Mouse (Mus musculus) mature B cell (primary cell): ENCODE measurements at regions not wholly inside any gene's neighbourhood (a gene's known extent, or its start where the extent isn't known, plus 50 kb on each side); places are given as distances from the start of the nearest gene placed in this dataset.
"Not testable (repeated sequence)": the region's sequence is repeated elsewhere in the genome, so short reads cannot be mapped to it uniquely, and the experiment has no call there.

Experiments
- in situ Hi-C: fragments of 300-500 bp; cut with MboI; formaldehyde crosslinking; loops from 2 replicates; pipeline ENCODE4 v1.14.3; 2019

DNA sequence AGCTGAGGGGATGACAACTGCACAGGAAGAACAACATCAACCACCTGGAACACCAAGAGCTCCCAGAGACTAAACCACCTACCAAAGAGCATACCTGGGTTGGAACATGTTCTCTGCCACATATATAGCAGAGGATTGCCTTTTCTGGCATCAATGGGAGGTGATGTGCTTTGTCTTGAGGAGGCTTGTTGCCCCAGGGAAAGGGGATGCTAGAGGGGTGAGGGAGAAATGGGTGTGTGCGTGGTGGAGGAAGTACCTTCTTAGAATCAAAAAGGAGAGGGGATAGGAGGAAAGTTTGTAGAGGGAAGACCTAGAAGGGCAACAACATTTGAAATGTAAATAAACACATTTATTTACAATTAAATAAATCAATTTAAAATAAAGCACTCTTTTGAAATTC, 358.5 kb upstream of the Pfkp start:
- in situ Hi-C loops: no loop called here

DNA sequence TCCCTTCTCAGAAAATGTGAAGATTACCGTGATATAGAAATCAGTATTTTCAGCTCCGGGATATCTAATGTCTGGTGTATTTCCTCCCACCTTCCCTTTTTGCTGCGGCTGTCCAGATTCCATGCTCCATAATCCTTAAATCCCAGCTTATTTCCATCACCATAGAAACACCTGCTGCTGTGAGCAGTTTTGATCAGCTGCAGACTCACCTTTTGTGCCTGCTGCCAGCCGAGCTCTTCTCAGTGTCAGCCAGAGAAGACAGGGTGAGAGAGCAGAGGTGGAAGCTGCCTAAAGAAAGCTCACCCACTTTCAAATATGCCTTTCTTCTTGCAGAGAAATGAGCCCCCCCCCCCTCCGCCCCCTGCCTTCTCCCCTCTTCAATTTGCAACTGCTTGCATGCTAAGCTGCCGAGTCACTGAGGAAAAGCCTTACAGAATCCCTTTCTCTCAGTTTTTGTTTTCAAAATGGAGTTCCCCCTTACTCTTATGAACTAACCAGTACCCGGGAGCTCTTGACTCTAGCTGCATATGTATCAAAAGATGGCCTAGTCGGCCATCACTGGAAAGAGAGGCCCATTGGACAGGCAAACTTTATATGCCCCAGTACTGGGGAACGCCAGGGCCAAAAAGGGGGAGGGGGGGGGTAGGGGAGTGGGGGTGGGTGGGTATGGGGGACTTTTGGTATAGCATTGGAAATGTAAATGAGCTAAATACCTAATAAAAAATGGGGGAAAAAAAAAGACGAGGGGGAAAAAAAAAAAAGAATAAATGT, 350.1 kb upstream of the Pfkp start:
- in situ Hi-C loops: not testable (repeated sequence)

DNA sequence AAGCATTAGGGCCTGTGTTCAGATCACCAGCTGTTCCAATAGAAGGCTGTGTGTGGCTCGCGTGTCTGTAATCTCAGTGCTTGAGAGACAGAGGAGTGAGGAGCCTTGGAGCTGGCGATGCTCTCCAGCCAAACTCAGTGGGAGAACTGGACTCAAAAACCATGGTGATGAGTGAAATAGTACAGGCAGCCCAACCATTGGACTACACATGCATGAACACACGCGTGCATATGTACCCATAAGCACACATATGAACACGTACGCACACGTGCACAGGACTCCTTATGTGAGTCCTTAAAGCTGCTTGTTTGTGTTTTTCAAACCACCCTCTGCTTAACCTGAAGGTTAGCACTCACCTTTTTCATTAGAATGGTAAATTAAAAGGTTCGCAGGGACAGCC, 349.5 kb upstream of the Pfkp start:
- in situ Hi-C loops: no loop called here

DNA sequence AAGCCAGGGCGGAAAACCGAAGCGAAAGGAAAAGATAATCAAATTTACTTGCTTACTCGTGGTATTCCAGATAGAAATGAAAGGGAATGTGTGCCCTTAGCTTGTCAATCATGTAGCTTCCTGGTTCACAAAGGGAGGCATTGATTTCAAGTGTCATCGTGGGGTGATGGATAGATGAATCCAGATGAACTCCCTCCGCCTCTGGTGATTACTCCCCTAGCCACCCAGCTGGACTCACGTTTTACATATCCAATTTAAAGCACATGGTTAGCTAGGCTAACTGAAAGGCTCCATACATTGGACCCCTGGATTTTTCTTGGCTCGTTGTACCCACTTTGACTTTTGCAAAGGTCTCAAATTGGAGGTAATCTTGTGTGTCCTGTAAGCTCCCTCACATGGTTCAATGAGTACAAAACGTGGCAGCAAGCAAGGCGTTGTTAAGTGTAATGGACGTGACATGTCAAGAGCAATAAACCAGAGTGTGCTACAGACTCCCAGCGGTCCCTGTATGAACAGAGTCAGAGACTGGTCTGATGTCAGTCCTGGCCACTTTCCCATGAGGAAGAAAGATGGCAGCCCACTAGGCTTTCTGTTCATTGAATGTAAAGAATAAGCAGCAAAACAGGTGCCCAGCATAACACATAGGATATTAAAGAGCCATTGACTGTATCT, 343.9 kb upstream of the Pfkp start:
- in situ Hi-C loops: no loop called here

DNA sequence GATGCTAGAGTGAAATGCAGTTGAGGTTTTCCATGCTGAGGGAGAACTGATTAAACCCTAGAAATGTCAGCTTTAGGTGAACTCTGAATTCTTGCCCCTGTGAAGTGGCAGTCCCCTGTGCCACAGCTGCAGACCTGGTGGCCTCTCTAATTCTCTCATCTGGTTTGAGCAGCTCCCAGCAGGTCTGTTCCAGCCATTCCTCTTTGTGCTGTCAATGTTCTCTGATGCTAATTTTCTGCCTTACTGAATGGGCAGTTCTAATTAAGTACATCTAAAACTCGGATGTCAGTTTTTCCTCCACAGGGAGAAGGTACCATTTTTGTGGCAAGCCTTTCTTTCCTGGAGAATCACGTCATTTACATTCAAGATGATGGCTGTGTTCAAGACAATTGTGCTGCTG, 343.1 kb upstream of the Pfkp start:
- in situ Hi-C loops: no loop called here

DNA sequence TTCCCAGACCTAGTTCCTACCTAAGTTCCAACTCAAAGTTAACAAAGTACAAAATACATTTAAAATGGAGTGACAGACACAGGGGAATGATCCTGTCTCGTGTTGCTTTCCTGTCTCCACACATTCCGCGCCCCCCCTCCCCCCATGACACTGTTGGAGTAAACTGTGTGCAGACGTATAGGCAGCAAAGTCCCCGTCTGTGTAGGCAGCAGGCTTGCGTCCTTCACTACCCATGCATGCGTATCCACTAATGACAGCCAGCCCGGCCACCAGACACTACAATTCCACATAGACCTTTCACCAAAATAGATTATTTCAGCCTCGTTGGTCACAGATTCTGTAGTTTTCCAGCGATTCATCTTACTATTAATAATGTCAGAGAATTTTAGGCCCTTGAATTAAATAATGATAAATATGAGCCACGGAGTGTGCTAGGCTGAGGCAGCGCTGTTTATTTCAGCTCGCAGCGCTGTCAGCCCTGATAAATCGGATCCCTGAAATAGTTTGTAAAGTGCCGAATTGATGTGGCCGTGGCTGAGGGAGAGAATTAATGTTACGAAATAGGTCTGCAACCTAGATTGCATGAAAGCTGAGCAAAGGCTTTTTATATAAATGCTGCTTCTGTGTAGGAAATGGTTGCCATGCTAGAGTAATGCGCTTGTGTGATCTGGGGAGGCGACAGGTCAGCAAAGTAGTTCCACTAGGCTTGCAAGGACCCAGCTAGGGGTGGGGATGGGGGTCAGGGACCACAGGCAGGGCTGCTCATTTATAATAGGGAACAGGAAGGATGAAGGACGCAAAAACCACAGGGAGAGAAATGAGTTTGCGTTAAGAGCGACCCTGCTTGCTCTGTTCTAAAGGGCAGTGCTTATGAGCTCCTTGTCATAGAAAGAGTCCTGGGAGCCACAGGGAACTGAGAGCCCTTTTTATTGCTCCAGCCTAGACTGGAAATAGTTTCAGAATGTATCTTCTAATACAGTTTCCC, 336.7 kb upstream of the Pfkp start:
- in situ Hi-C loops: no loop called here

DNA sequence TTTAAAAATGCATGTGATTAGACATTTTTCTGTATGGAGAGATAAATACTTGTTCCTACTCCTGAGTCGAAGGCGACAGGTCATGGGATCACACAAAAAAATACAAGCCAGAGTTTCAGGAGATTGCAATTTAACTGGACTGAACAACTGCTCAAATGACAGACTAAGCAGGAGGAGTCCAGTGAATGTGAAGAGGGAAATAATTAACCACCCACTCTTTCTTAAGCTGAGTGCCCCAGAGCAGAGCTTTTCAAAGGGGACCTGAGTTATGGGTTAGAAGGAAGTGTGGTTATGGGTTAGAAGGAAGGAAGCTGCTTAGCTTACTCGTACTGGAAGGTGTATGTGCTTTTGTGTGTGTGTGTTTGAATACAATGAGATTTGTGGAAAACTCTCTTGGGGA, 307.1 kb upstream of the Pfkp start:
- in situ Hi-C loops: no loop called here

DNA sequence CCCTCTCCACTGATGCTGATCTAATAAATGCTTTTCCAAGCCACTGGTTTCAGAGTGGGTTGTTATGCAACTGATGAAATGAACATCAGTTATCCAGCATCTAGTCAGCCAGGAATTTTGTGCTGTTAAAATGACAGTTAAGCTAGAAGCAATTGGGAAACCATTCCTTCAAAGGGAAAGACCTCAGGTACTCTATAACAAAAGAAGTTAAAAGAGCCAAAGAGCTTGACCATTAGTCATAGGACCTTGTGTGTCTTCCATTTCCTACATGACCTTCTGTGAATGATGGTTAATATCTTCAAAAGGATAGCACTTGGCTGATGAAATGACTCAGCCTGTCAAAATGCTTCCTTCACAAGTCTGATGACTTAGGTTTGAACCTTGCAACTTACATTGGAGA, 275.6 kb upstream of the Pfkp start:
- in situ Hi-C loops: no loop called here

DNA sequence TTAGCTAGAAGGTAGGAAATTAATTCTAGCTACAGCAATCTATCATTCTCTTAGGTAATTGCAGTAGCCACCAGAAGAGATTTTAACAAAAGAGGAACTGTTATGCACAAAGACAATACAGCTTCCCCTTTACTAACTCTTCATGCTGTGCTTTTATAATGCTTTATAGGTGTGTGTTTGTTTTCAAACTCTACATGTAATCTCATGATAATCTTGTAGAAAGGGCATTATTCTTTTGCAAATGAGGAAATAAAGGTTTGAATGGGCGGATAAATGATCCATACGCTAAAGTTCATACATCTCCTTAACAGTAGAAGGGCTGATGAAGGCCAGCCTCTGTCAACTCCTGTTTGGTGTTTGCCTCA, 273.8 kb upstream of the Pfkp start:
- in situ Hi-C loops: no loop called here

DNA sequence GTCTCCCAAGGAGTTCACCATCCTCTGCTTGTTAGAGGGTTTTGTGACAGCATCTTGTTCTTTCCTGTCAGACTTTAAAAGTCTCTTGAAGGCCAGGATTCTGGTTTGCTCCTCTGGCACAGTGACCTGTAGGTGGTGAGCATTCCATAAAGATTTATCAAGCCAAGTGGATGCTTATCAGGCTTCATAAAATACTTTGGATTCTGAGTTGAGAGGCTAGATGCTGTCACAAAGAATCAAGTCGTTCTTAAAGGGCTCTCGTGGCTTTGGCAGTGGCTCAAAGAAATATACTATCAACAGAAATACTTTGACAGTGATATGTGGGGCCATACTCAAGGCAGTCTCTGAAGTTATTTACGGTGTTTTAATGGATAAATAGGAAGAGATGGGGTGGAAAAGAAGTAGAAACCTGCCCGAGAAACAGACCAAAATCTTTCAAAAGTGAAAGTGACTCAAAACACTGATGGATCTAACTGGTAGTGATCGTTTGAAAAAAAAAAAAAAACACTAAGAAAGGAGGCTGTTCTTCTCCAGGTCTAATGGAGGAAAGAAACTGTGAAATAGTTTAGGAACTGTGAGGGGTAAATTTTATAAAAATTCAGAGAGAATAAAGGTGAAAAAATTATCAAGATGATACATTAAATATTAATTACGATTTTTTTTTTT, 273.2 kb upstream of the Pfkp start:
- in situ Hi-C loops: no loop called here

DNA sequence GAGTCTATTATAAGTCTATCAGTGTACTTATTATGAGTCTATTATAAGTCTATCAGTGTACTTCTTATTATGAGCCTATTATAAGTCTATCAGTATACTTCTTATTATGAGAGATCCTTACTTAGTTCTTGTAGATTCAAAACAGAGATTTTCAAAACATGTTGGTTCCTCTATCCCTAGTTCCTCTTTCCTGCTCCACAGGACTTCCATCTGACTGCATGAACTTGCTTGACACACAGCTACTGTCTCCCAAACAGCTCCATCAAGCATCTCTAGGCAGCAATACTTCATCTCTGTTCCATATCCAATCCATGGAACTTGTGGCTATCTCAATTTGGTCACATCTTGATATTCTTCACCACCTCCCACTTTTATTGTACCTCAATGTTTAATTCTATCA, 257.4 kb upstream of the Pfkp start:
- in situ Hi-C loops: no loop called here

DNA sequence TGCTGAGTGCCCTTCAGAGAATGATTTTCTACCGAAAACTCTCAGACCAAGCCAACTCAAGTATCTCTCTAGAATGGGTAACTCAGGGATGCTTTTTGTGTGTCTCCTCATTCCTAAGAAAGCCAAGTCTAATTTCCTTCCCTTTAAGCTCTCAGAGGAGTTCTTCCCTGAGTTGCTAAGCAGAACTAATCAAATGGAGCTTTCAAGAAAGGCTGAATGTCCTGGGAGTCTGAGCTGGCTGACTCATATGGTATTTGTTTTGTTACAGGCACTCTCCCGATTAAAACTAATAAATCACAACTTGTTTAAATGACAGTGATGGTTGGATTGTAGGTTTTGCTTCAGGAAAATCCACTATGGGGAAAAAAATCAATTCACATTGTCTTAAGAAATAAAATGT, 253.1 kb upstream of the Pfkp start:
- in situ Hi-C loops: no loop called here

DNA sequence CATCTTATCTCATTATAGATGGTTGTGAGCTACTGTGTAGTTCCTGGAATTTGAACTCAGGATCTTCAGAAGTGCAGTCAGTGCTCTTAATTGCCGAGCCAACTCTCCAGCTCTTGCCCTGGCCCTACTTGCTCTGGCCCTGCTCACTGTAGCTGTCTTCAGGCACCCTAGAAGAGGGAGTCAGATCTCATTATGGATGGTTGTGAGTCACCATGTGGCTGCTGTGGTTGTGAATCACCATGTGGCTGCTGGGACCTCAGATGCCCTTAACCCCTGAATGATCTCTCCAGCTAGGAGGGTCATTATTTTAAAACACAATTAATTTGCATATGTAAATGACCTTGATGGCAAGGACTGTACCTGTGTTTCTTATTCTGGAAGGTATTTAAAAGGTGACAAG, 249.1 kb upstream of the Pfkp start:
- in situ Hi-C loops: loop anchor here (25.0 kb wide), 1 partner anchor 260 kb away; the partner anchor contains the start of gene Pfkp

DNA sequence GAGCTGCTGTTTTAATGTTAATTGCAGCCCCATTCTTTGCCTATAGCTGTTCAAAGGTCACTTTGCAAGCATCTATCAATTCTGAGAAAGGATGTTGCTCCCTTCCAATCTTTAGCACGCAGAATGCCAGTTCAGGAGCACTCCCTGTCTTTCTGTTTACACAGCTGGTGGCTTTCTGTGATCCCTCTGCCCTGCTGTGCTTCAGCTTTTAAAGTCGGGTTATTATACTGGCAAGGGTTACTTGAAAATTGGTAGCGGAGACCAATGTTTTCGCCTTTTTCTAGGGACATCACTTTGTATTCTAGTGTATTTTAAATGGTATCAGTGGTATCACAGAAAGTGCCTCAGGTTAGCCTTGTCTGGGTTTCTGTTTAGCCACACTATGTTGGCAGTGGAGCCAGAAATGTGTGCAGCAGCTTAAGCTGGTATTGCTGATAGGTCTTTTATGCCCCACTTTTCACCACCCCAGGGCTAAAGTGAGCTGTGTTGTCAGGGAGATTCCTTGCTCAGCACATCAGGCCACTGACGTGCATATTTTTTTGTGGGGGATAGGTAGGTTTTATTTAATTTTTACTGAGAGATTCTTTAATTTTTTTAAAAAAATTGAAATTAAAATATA, 243.0 kb upstream of the Pfkp start:
- in situ Hi-C loops: loop anchor here (25.0 kb wide), 1 partner anchor 254 kb away; the partner anchor contains the start of gene Pfkp

DNA sequence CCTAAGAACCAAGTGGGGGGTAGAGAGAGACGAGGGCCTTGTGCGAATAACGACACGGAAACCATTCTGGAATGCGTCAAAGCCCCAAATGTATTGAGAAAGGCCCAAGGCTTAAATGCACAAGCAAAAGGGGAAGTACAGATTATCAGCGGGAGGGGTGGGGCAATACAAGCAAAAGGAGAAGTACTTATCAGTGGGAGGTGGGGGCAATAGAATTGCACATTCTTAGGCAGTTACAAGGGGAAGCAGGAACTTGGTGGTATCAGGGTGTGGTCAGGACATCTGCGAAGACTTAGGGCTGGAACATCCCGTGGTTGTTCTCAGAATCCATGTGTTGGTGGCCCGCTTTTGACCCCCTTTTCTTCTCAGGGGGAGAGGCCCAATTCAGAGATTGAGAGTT, 240.9 kb upstream of the Pfkp start:
- in situ Hi-C loops: loop anchor here (25.0 kb wide), 1 partner anchor 252 kb away; the partner anchor contains the start of gene Pfkp

DNA sequence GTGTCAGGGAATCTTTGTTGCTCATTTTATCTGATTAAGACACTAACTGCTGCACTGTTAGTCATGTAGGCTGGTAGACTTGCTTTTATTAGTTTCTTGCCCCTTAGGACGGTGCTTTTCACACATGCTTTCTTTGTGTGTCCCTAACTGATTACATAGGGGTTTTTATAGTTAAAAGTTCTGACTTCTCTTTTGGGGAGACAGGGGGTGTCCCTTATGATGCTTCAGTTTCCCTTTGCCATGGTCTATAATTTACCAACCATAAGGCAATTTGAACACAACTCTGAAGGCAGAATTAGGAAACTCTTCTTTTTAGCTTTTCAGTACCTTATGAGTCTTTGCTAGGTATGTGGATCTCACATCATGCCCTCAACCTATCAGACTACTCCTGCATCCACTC, 239.8 kb upstream of the Pfkp start:
- in situ Hi-C loops: loop anchor here (25.0 kb wide), 1 partner anchor 251 kb away; the partner anchor contains the start of gene Pfkp

DNA sequence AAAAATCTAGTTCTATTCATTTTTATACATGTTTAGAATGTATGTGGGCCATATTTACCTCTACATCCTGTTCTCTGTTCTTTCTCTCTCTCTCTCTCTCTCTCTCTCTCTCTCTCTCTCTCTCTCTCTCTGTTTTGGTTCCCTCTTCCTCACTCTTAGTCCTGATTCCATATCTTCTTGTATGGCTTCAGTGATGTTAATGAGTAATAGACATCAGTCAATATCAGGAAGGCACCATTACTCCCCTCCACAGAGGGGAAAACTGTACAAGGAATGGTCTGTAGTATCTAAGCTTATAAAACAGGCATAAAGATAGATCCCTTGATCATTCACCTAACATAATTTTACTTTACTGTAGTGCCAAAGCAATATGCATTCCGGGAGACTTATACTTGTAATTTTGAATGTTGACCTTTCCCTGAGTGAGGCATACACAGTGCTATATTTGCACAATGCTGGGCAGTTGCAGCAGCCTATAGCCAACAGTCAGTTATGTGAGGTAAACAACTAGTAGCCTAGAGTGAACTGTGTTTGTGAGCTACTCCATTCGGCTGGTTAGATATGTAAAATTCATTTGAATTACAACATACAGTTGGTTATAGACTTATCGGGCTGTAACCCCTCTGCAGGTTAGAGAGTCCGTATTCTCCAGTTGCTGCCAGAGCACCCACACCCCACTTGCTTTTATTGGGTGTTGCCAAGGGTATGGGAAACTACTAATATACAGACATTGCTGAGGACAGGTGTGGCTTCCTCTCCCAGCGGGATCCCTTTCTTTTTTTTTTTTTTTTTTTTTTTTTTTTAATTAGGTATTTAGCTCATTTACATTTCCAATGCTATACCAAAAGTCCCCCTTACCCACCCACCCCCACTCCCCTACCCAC, 228.7 kb upstream of the Pfkp start:
- in situ Hi-C loops: loop anchor here (25.0 kb wide), 1 partner anchor 240 kb away; the partner anchor contains the start of gene Pfkp

DNA sequence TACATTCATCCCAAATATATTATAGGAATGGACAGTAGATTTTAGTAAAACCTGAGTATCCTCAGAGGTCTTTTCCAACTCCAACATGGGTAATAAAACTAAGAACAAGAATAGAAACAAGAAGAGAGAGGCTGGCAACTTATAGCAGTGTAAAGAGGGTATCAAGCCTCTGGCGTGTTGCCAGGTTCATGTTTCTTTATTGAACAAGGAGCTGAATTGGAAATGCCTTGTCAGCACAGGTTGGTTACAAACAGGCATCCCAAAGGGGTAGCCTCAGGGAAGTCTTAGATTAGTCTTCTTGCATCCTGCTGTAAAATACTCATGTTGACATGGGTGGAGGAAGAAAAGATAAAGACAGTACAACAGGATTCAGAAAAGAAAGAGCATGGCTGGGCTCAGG, 213.6 kb upstream of the Pfkp start:
- in situ Hi-C loops: no loop called here

DNA sequence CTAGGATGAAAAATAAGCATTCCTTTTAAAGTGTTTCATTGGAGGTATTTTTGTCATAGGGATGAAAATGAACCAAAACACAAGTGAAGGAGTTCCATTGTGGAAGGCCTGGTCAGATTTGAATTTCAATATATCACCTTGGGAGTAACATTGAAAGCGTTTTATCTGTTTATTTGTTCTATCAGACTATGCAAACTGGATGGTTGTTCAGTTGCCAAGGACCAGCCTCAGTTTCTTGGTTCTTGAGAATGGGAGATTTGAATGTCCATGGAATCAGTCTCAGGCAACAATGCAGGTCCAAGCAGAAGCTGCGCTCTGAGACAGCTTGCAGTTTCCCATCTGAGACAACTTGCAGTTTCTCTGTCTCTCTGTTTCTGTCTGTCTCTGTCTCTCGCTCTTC, 211.0 kb upstream of the Pfkp start:
- in situ Hi-C loops: no loop called here
